Mouse (Mus musculus): ENCODE data around the gene Pih1d1. TPM values are rescaled to one million over a fixed set of nuclear protein-coding genes. Genes with fewer than 3 reads are reported as not detected.

Gene Pih1d1
- total and polyA plus RNA-seq, 3 experiments: 37.4 to 69.3 (median 50.3) TPM

GRCm38 (mm10) chr7:45104941-45105340 is 49.2 kb upstream of the Pih1d1 start:
- H3K4me3 ChIP-seq (replicated peaks in 1 of 3; ENCODE audit: low read depth in 2 of 3, low read length in 2 of 3, poor library complexity in 1 of 3): no peak overlapping the region
- H3K9me3 ChIP-seq (replicated peaks; ENCODE audit: low read length): no peaks in the 10 kb centered on the region
- in situ Hi-C loops (cut with MboI; ENCODE audit: low pct_ligation_motif_present, low pct_unique_long_range_greater_than_20kb, low sequenced_read_pairs): no loop called here
- H3K27ac ChIP-seq (ENCODE audit: insufficient read depth, low read depth): no peak overlapping the region
- DNase-seq (ENCODE audit: extremely low read depth): no peak
- H3K36me3 ChIP-seq (replicated peaks in 1 of 2; ENCODE audit: control insufficient read depth in 1 of 2, insufficient read depth in 1 of 2, low read length in 1 of 2): no peaks in the 10 kb centered on the region
- dilution Hi-C loops (cut with MboI; ENCODE audit: extremely low pct_ligation_motif_present, extremely low pct_unique_long_range_greater_than_20kb, low sequenced_read_pairs): no loop called here
- H3K4me1 ChIP-seq (ENCODE audit: control insufficient read depth in 1 of 2, insufficient read depth in 2 of 2): no peaks in the 10 kb centered on the region; a peak in 1 of 4 replicates
- H3K79me2 ChIP-seq (replicated peaks; ENCODE audit: control insufficient read depth, extremely low read depth, insufficient read depth, poor library complexity, severe bottlenecking): no peaks in the 10 kb centered on the region
- H3K9ac ChIP-seq (ENCODE audit: insufficient read depth, low read depth): no peak overlapping the region
- H3K4me2 ChIP-seq (ENCODE audit: insufficient read depth, low read depth, poor library complexity, severe bottlenecking): no peak overlapping the region
- H3K27me3 ChIP-seq (replicated peaks): no peaks in the 10 kb centered on the region
- TF ChIP-seq UBTF (IDR thresholded peaks at IDR 0.05; ENCODE audit: low read depth, low read length) (no peak), EP300 (IDR thresholded peaks at IDR 0.05; ENCODE audit: low read length) (no peak), E2F4 (IDR thresholded peaks at IDR 0.05; ENCODE audit: insufficient replicate concordance, low read depth, low read length) (no peak), SMC3 (IDR thresholded peaks at IDR 0.05; ENCODE audit: low read depth, low read length) (no peak), ETS1 (conservative IDR thresholded peaks at IDR 0.05; ENCODE audit: low read depth, low read length) (no peak), JUND (conservative IDR thresholded peaks at IDR 0.05; ENCODE audit: low read depth, low read length) (no peak), MEF2A (IDR thresholded peaks at IDR 0.05; ENCODE audit: borderline replicate concordance, low read depth, low read length) (no peak), ZNF384 (IDR thresholded peaks at IDR 0.05; ENCODE audit: low read depth, low read length) (no peak), RAD21 (IDR thresholded peaks at IDR 0.05; ENCODE audit: low read depth, low read length) (no peak), USF1 (IDR thresholded peaks at IDR 0.05; ENCODE audit: low read depth, low read length) (no peak), ELF1 (IDR thresholded peaks at IDR 0.05; ENCODE audit: low read depth, low read length) (no peak), JUN (IDR thresholded peaks at IDR 0.05; ENCODE audit: insufficient read depth, low read depth, low read length) (no peak)

GRCm38 (mm10) chr7:45105491-45105890 is 48.6 kb upstream of the Pih1d1 start:
- Histone ChIP-seq H3K4me1 (ENCODE audit: control insufficient read depth in 1 of 2, insufficient read depth in 2 of 2) (no peaks in the 10 kb centered on the region; a peak in 1 of 4 replicates), H3K27me3 (replicated peaks) (no peaks in the 10 kb centered on the region), H3K9ac (ENCODE audit: insufficient read depth, low read depth) (no peak overlapping the region), H3K4me3 (replicated peaks in 1 of 3; ENCODE audit: low read depth in 2 of 3, low read length in 2 of 3, poor library complexity in 1 of 3) (no peak overlapping the region), H3K4me2 (ENCODE audit: insufficient read depth, low read depth, poor library complexity, severe bottlenecking) (no peak overlapping the region), H3K79me2 (replicated peaks; ENCODE audit: control insufficient read depth, extremely low read depth, insufficient read depth, poor library complexity, severe bottlenecking) (no peaks in the 10 kb centered on the region), H3K36me3 (replicated peaks in 1 of 2; ENCODE audit: control insufficient read depth in 1 of 2, insufficient read depth in 1 of 2, low read length in 1 of 2) (no peaks in the 10 kb centered on the region), H3K27ac (ENCODE audit: insufficient read depth, low read depth) (no peak overlapping the region), H3K9me3 (replicated peaks; ENCODE audit: low read length) (no peaks in the 10 kb centered on the region)
- TF ChIP-seq JUND (conservative IDR thresholded peaks at IDR 0.05; ENCODE audit: low read depth, low read length): no peak
- TF ChIP-seq ZMIZ1 (IDR thresholded peaks at IDR 0.05; ENCODE audit: low read depth, low read length): no peak
- no peak for TF ChIP-seq SIN3A (IDR thresholded peaks at IDR 0.05; ENCODE audit: low read length)
- no peak for TF ChIP-seq MAX (IDR thresholded peaks at IDR 0.05; ENCODE audit: low read length)
- TF ChIP-seq EP300 (IDR thresholded peaks at IDR 0.05; ENCODE audit: low read length): no peak
- no peak for TF ChIP-seq JUN (IDR thresholded peaks at IDR 0.05; ENCODE audit: insufficient read depth, low read depth, low read length)
- no peak for TF ChIP-seq POLR2A (IDR thresholded peaks at IDR 0.05; ENCODE audit: low read depth, low read length)
- TF ChIP-seq E2F4 (IDR thresholded peaks at IDR 0.05; ENCODE audit: insufficient replicate concordance, low read depth, low read length): no peak
- TF ChIP-seq ZKSCAN1 (IDR thresholded peaks at IDR 0.05; ENCODE audit: borderline replicate concordance, low read depth, low read length): no peak
- no peak for DNase-seq (ENCODE audit: extremely low read depth)
- dilution Hi-C loops (cut with MboI; ENCODE audit: extremely low pct_ligation_motif_present, extremely low pct_unique_long_range_greater_than_20kb, low sequenced_read_pairs): no loop called here
- in situ Hi-C loops (cut with MboI; ENCODE audit: low pct_ligation_motif_present, low pct_unique_long_range_greater_than_20kb, low sequenced_read_pairs): no loop called here
